Mouse (Mus musculus): ENCODE data around the gene Ceacam10. TPM values are rescaled to one million over a fixed set of nuclear protein-coding genes. Genes with fewer than 3 reads are reported as not detected.

Ceacam10 gene
- polyA plus RNA-seq, 2 experiments: 0.34 to 0.39 TPM

- H3K36me3 ChIP-seq (replicated peaks; ENCODE audit: control insufficient read depth, insufficient read depth, low read depth): no peaks in the 10 kb centered on the region
- no peak overlapping the region for H3K27ac ChIP-seq
- no peak overlapping the region for H3K4me3 ChIP-seq (ENCODE audit: insufficient read depth in 1 of 2, low read depth in 2 of 2, low read length in 2 of 2)
- ATAC-seq (ENCODE audit: insufficient read depth) (no peak), DNase-seq (ENCODE audit: low read depth in 3 of 3, low spot score in 3 of 3) (no peak)
- H3K9me3 ChIP-seq (ENCODE audit: control insufficient read depth, low read length): no peaks in the 10 kb centered on the region
- WGBS (ENCODE audit: insufficient replicate concordance): 21% methylated on average over 1 of the region's 1 CpGs
- H3K4me2 ChIP-seq (ENCODE audit: low read depth): no peak overlapping the region
- H3K9ac ChIP-seq (replicated peaks): no peak overlapping the region
- no peaks in the 10 kb centered on the region for H3K4me1 ChIP-seq (replicated peaks; ENCODE audit: control insufficient read depth in 2 of 2, insufficient read depth in 2 of 2, low read length in 1 of 2)
- TF ChIP-seq EP300 (IDR thresholded peaks at IDR 0.05; ENCODE audit: low read depth) (no peak), CTCF (IDR thresholded peaks at IDR 0.05; ENCODE audit: low read depth) (no peak)
- no peaks in the 10 kb centered on the region for H3K27me3 ChIP-seq (ENCODE audit: control insufficient read depth, insufficient read depth, low read length)
Measured at GRCm38 (mm10) chr7:24758520-24758919, 18.5 kb upstream of the Ceacam10 start.

DNA sequence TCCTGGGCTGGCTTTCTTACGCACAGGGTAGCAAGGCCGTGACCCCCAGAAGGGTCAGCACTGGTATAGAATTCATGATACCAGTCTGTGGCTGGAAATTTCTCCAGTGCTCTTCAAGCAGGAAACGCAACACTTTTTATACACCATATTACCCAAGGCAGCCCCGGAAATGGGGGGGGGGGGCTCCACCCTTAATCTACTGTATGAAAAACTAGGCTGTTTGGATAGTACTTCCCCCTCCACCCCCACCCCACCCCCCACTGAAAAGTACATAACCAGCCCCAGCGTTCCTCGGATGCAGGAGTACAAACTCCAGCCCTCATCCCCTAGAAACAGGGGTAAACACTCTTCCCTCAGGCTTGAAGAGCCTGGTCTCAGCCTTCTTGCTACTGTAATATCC lies 16.8 kb upstream of the Ceacam10 start, which contains the start of gene Cd177:
TSS of gene Cd177 (minus strand) at position 101 of the 400 bp plus-strand sequence.
- no peak within 1 kb of the TSS for H3K27ac ChIP-seq
- no peaks in the 10 kb centered on the region for H3K4me1 ChIP-seq (replicated peaks; ENCODE audit: control insufficient read depth in 2 of 2, insufficient read depth in 2 of 2, low read length in 1 of 2)
- DNase-seq (ENCODE audit: low read depth in 3 of 3, low spot score in 3 of 3): no peak
- TF ChIP-seq EP300 (IDR thresholded peaks at IDR 0.05; ENCODE audit: low read depth): no peak
- TF ChIP-seq CTCF (IDR thresholded peaks at IDR 0.05; ENCODE audit: low read depth): no peak
- no peaks in the 10 kb centered on the region for H3K9me3 ChIP-seq (ENCODE audit: control insufficient read depth, low read length)
- 58% methylated on average over 6 of the region's 6 CpGs for WGBS (ENCODE audit: insufficient replicate concordance)
- H3K27me3 ChIP-seq (ENCODE audit: control insufficient read depth, insufficient read depth, low read length): no peaks in the 10 kb centered on the region
- no peak for ATAC-seq (ENCODE audit: insufficient read depth)
- no peak within 1 kb of the TSS for H3K4me2 ChIP-seq (ENCODE audit: low read depth)
- no peak within 1 kb of the TSS for H3K4me3 ChIP-seq (ENCODE audit: insufficient read depth in 1 of 2, low read depth in 2 of 2, low read length in 2 of 2)
- no peak within 1 kb of the TSS for H3K9ac ChIP-seq (replicated peaks)
- H3K36me3 ChIP-seq (replicated peaks; ENCODE audit: control insufficient read depth, insufficient read depth, low read depth): no peaks in the 10 kb centered on the region

DNA sequence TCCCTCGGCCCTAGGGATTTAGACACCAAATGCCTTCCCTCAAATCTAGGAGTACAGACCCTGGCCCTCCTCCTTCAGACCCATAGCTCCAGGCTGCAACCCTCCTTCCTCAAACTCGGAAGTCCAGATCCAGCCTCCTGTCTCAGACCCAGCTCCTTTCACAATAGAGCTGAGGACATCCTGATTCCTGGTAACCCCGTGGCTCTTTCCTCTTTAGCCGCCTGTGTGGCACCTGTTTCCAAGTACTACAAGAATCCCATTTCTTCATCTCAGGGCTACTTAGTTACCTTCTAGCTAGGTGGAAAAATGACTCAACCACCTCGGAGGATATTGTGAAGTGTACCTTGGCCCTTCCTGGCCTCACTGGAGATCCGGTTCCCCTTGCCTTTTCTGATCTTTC lies 15.8 kb upstream of the Ceacam10 start:
- WGBS (ENCODE audit: insufficient replicate concordance): 46% methylated on average over 6 of the region's 6 CpGs
- H3K4me1 ChIP-seq (replicated peaks; ENCODE audit: control insufficient read depth in 2 of 2, insufficient read depth in 2 of 2, low read length in 1 of 2): no peaks in the 10 kb centered on the region
- H3K27ac ChIP-seq: no peak overlapping the region
- no peaks in the 10 kb centered on the region for H3K9me3 ChIP-seq (ENCODE audit: control insufficient read depth, low read length)
- no peaks in the 10 kb centered on the region for H3K36me3 ChIP-seq (replicated peaks; ENCODE audit: control insufficient read depth, insufficient read depth, low read depth)
- no peak overlapping the region for H3K9ac ChIP-seq (replicated peaks)
- no peak for TF ChIP-seq CTCF (IDR thresholded peaks at IDR 0.05; ENCODE audit: low read depth)
- no peak for TF ChIP-seq EP300 (IDR thresholded peaks at IDR 0.05; ENCODE audit: low read depth)
- ATAC-seq (ENCODE audit: insufficient read depth): no peak
- no peaks in the 10 kb centered on the region for H3K27me3 ChIP-seq (ENCODE audit: control insufficient read depth, insufficient read depth, low read length)
- no peak overlapping the region for H3K4me2 ChIP-seq (ENCODE audit: low read depth)
- DNase-seq (ENCODE audit: low read depth in 3 of 3, low spot score in 3 of 3): no peak
- H3K4me3 ChIP-seq (ENCODE audit: insufficient read depth in 1 of 2, low read depth in 2 of 2, low read length in 2 of 2): no peak overlapping the region

DNA sequence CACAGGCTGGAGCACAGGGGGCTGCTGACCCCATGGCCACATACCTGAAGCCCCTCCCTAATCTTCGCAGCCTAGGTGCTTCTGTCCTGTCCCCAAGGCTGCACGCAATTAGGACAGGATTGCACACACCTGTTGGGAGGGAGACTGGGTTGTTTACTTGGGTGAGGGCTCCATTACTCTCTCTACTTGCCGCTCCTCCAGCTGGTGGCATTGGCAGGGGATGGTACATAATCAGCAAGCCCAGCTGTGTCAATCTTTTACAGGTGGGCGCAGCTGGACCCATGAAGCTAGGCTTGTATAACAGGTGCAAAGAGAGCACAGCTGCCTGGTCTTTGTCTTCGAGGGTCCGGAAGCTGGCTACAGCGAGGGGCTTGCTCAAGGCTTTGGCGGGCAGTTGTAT lies 14.4 kb upstream of the Ceacam10 start:
- DNase-seq (ENCODE audit: low read depth in 3 of 3, low spot score in 3 of 3): no peak
- H3K4me2 ChIP-seq (ENCODE audit: low read depth): no peak overlapping the region
- no peaks in the 10 kb centered on the region for H3K27me3 ChIP-seq (ENCODE audit: control insufficient read depth, insufficient read depth, low read length)
- TF ChIP-seq EP300 (IDR thresholded peaks at IDR 0.05; ENCODE audit: low read depth) (no peak), CTCF (IDR thresholded peaks at IDR 0.05; ENCODE audit: low read depth) (no peak)
- H3K36me3 ChIP-seq (replicated peaks; ENCODE audit: control insufficient read depth, insufficient read depth, low read depth): no peaks in the 10 kb centered on the region
- ATAC-seq (ENCODE audit: insufficient read depth): no peak
- no peak overlapping the region for H3K27ac ChIP-seq
- H3K9me3 ChIP-seq (ENCODE audit: control insufficient read depth, low read length): no peaks in the 10 kb centered on the region
- 59% methylated on average over 8 of the region's 8 CpGs for WGBS (ENCODE audit: insufficient replicate concordance)
- no peak overlapping the region for H3K9ac ChIP-seq (replicated peaks)
- no peaks in the 10 kb centered on the region for H3K4me1 ChIP-seq (replicated peaks; ENCODE audit: control insufficient read depth in 2 of 2, insufficient read depth in 2 of 2, low read length in 1 of 2)
- no peak overlapping the region for H3K4me3 ChIP-seq (ENCODE audit: insufficient read depth in 1 of 2, low read depth in 2 of 2, low read length in 2 of 2)

- Histone ChIP-seq H3K4me2 (ENCODE audit: low read depth) (no peak overlapping the region), H3K36me3 (replicated peaks; ENCODE audit: control insufficient read depth, insufficient read depth, low read depth) (no peaks in the 10 kb centered on the region), H3K27ac (no peak overlapping the region), H3K4me3 (ENCODE audit: insufficient read depth in 1 of 2, low read depth in 2 of 2, low read length in 2 of 2) (no peak overlapping the region), H3K27me3 (ENCODE audit: control insufficient read depth, insufficient read depth, low read length) (no peaks in the 10 kb centered on the region), H3K9ac (replicated peaks) (no peak overlapping the region), H3K9me3 (ENCODE audit: control insufficient read depth, low read length) (no peaks in the 10 kb centered on the region), H3K4me1 (replicated peaks; ENCODE audit: control insufficient read depth in 2 of 2, insufficient read depth in 2 of 2, low read length in 1 of 2) (no peaks in the 10 kb centered on the region)
- no peak for DNase-seq (ENCODE audit: low read depth in 3 of 3, low spot score in 3 of 3)
- ATAC-seq (ENCODE audit: insufficient read depth): no peak
- no peak for TF ChIP-seq CTCF (IDR thresholded peaks at IDR 0.05; ENCODE audit: low read depth)
- TF ChIP-seq EP300 (IDR thresholded peaks at IDR 0.05; ENCODE audit: low read depth): no peak
Measured at GRCm38 (mm10) chr7:24771361-24771760, 5.6 kb upstream of the Ceacam10 start.

Measured in liver, embryonic 14.5 days (tissue).